Comparison of ENCODE assay signal across 11 mouse cellular contexts in the genomic region with DNA sequence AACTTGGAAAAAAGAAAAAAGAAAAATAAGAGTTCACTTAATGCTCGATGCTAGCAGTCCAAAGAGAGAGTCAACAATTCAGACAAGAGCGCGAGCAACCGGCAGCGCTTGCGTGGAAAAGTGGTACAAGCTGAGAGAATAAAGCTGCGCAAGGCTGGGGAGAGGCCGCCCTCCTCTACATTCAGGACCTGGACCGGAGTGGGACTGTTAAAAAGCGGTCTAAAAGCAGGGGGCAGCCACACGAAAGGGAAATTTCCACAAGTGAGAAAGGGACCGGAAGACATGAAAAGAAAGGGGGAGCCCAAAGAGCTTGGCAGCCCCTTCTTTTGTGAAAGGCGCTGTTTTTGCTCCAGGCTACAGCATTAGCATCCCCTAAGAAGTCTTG. TPM values are rescaled to one million over a fixed set of nuclear protein-coding genes. Genes with fewer than 3 reads are reported as not detected.
A peak's percentile ranks its signal among the peaks of the same experiment; 100 is the strongest.
DNase-seq lines count a peak whose midpoint lies in the region; ATAC-seq lines count a peak whose summit lies in the region.
"Had no signal": no experiment of that assay in that cellular context is flagged by ENCODE, and none has a peak within 500 bp of the region (broad histone marks: within the 10 kb centered on the region; RNA-seq: fewer than 3 reads in every experiment).

No protein-coding gene starts in this region.

- ATAC-seq in liver, embryonic 12.5 days, result no peak
- no peak for ATAC-seq in embryonic facial prominence, embryonic 14.5 days (ENCODE audit: low read depth)
- peak; percentile 19; the same call in 1 of the 2 replicates for ATAC-seq in hindbrain, embryonic 15.5 days (ENCODE audit: low FRiP score, low read depth)
- no peak for ATAC-seq in neural tube, embryonic 14.5 days (ENCODE audit: low read depth)

- WGBS in liver, embryonic 12.5 days (ENCODE audit: insufficient replicate concordance), result 7% methylated on average over 13 of the region's 13 CpGs
- 4% methylated on average over 13 of the region's 13 CpGs for WGBS in embryonic facial prominence, embryonic 14.5 days
- WGBS in hindbrain, embryonic 15.5 days, result under 1% methylated on average over 13 of the region's 13 CpGs
- WGBS in neural tube, embryonic 14.5 days, result under 1% methylated on average over 13 of the region's 13 CpGs

- no peak overlapping the region for H3K9ac ChIP-seq in liver, embryonic 12.5 days
- H3K9ac ChIP-seq in embryonic facial prominence, embryonic 14.5 days (ENCODE audit: low read depth, low read length), result no peak overlapping the region
- peak overlapping the region; percentile 66 for H3K9ac ChIP-seq in hindbrain, embryonic 15.5 days
- H3K9ac ChIP-seq in neural tube, embryonic 14.5 days (replicated peaks; ENCODE audit: low read depth, low read length), result 0 out of 2 replicates have a peak overlapping the region, but pooled peaks have one; percentile 21
- H3K9ac ChIP-seq: liver, embryonic 15.5 days had no signal

- H3K4me3 ChIP-seq in liver, embryonic 12.5 days, result no peak overlapping the region
- H3K4me3 ChIP-seq in embryonic facial prominence, embryonic 14.5 days (ENCODE audit: low read depth, low read length), result peak overlapping the region; percentile 46
- H3K4me3 ChIP-seq in hindbrain, embryonic 15.5 days, result peak overlapping the region; percentile 86
- H3K4me3 ChIP-seq in neural tube, embryonic 14.5 days (ENCODE audit: low read depth, low read length), result peak overlapping the region; percentile 67
- H3K4me3 ChIP-seq: liver, embryonic 15.5 days had no signal

- peaks cover 49% of the 10 kb centered on the region for H3K27me3 ChIP-seq in liver, embryonic 12.5 days (replicated peaks)
- peaks cover 58% of the 10 kb centered on the region for H3K27me3 ChIP-seq in embryonic facial prominence, embryonic 14.5 days (replicated peaks; ENCODE audit: control insufficient read depth, insufficient read depth, low read length)
- 0 out of 2 replicates have a peak, but pooled peaks cover 5% of the 10 kb centered on the region for H3K27me3 ChIP-seq in hindbrain, embryonic 15.5 days
- peaks cover 4% of the 10 kb centered on the region; the same call in 1 of the 2 replicates for H3K27me3 ChIP-seq in neural tube, embryonic 14.5 days (ENCODE audit: control insufficient read depth, insufficient read depth, low read length)

- peak overlapping the region; percentile 37; the same call in 1 of the 2 replicates for H3K4me2 ChIP-seq in liver, embryonic 12.5 days
- H3K4me2 ChIP-seq in embryonic facial prominence, embryonic 14.5 days (ENCODE audit: low read depth, low read length), result peak overlapping the region; percentile 83
- peak overlapping the region; percentile 99 for H3K4me2 ChIP-seq in hindbrain, embryonic 15.5 days
- peak overlapping the region; percentile 91 for H3K4me2 ChIP-seq in neural tube, embryonic 14.5 days (ENCODE audit: low read depth, low read length)
- H3K4me2 ChIP-seq: liver, embryonic 15.5 days had no signal

- DNase-seq in liver, result no peak
- DNase-seq in embryonic facial prominence, embryonic 14.5 days (ENCODE audit: low spot score), result no peak
- DNase-seq in adrenal gland, adult 18-20 months (ENCODE audit: low spot score in 2 of 2), result no peak
- no peak for DNase-seq in T-cell, adult 2 months (ENCODE audit: low spot score)
- DNase-seq: adrenal gland, postnatal 14 days had no signal

- H3K27ac ChIP-seq in liver, embryonic 12.5 days, result no peak overlapping the region
- H3K27ac ChIP-seq in embryonic facial prominence, embryonic 14.5 days (replicated peaks; ENCODE audit: low read depth, low read length), result no peak overlapping the region
- H3K27ac ChIP-seq in hindbrain, embryonic 15.5 days (replicated peaks), result peak overlapping the region; percentile 86
- no peak overlapping the region for H3K27ac ChIP-seq in neural tube, embryonic 14.5 days (ENCODE audit: low read depth, low read length)
- H3K27ac ChIP-seq: liver, embryonic 15.5 days had no signal

- no peaks in the 10 kb centered on the region for H3K36me3 ChIP-seq in liver, embryonic 12.5 days
- no peaks in the 10 kb centered on the region for H3K36me3 ChIP-seq in embryonic facial prominence, embryonic 14.5 days (ENCODE audit: control insufficient read depth, insufficient read depth, low read length)
- H3K36me3 ChIP-seq in hindbrain, embryonic 15.5 days, result no peaks in the 10 kb centered on the region
- no peaks in the 10 kb centered on the region for H3K36me3 ChIP-seq in neural tube, embryonic 14.5 days (ENCODE audit: control insufficient read depth, insufficient read depth, low read length)
- H3K36me3 ChIP-seq: liver, embryonic 15.5 days had no signal

- H3K4me1 ChIP-seq in liver, embryonic 12.5 days, result no peaks in the 10 kb centered on the region
- 0 out of 2 replicates have a peak, but pooled peaks cover 4% of the 10 kb centered on the region for H3K4me1 ChIP-seq in embryonic facial prominence, embryonic 14.5 days (ENCODE audit: control insufficient read depth, insufficient read depth, low read length)
- H3K4me1 ChIP-seq in hindbrain, embryonic 15.5 days (replicated peaks), result peaks cover 18% of the 10 kb centered on the region
- H3K4me1 ChIP-seq in neural tube, embryonic 14.5 days (ENCODE audit: control insufficient read depth, insufficient read depth, low read length), result 0 out of 2 replicates have a peak, but pooled peaks cover 4% of the 10 kb centered on the region
- H3K4me1 ChIP-seq: liver, embryonic 15.5 days had no signal

- no peaks in the 10 kb centered on the region for H3K9me3 ChIP-seq in liver, embryonic 12.5 days (replicated peaks)
- no peaks in the 10 kb centered on the region for H3K9me3 ChIP-seq in embryonic facial prominence, embryonic 14.5 days (ENCODE audit: control insufficient read depth, low read length)
- H3K9me3 ChIP-seq in hindbrain, embryonic 15.5 days, result no peaks in the 10 kb centered on the region
- no peaks in the 10 kb centered on the region for H3K9me3 ChIP-seq in neural tube, embryonic 14.5 days (ENCODE audit: control insufficient read depth, low read length)
- H3K9me3 ChIP-seq: liver, embryonic 15.5 days had no signal

RNA-seq across cellular contexts. Expression of a gene that starts 0.5 kb away (rescaled TPM):
- not detected in 2 replicates for polyA plus RNA-seq in liver, embryonic 12.5 days (2016; fragmentation: Nextera tagmentation; extraction: Ambion mirVana)
- 0.45 and 0.62 TPM in 2 replicates for polyA plus RNA-seq in embryonic facial prominence, embryonic 14.5 days (2014; fragmentation: Nextera tagmentation; extraction: Ambion mirVana)
- 3.6 and 3.9 TPM in 2 replicates for polyA plus RNA-seq in hindbrain, embryonic 15.5 days (2015; fragmentation: Nextera tagmentation; extraction: Ambion mirVana)
- polyA plus RNA-seq in neural tube, embryonic 14.5 days (2014; fragmentation: Nextera tagmentation; extraction: Ambion mirVana), result 4.4 and 6.3 TPM in 2 replicates
- total RNA-seq in adrenal gland, adult 18-20 months (2021), result under 1 TPM; 0.10 to 0.13 TPM
- total RNA-seq: adrenal gland, postnatal 14 days; gastrocnemius, postnatal 36 days had no signal
- polyA plus RNA-seq: liver, embryonic 15.5 days; spleen, adult 2 months had no signal

Comparison
In these comparisons a context has a peak if more than half of its experiments do, and no peak if none do; other contexts are left out.
1. H3K4me2 ChIP-seq: peak in every context shown above with its lines; median percentile 99 in hindbrain, embryonic 15.5 days; 91 in neural tube, embryonic 14.5 days; 83 in embryonic facial prominence, embryonic 14.5 days; 37 in liver, embryonic 12.5 days.
2. H3K9ac ChIP-seq: peak in hindbrain, embryonic 15.5 days (single experiment) and neural tube, embryonic 14.5 days (single experiment); none in liver, embryonic 12.5 days (single experiment) and embryonic facial prominence, embryonic 14.5 days (single experiment).